Mouse (Mus musculus): Measurements from ENCODE around the gene Ccdc188.

DNA sequence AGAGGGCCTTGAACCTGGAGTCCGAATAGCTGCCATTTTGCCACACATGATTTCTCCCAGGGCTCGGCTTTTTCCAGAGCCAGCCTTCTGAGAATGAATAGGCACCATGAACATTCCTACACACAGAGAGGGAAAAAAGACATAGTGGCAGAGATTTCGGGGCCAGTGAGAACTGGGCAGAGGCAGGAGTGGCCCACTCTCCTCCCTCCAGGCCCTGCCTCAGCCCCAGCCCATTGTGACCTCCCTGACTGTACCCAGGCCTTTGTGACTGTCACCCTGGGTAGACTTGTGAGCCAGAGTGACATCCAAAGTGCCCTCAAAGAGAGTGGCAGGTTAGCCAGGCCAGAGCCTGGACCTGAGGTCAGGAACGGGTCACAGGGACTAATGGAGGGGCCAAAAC, at the start of gene Ccdc188:
- TF ChIP-seq CTCF (IDR thresholded peaks at IDR 0.05; ENCODE audit: low read depth, low read length) (no peak), EP300 (IDR thresholded peaks at IDR 0.05; ENCODE audit: insufficient read depth, low read depth, low read length) (no peak)

All from ES-Bruce4 (cell line).